Mouse (Mus musculus) myocyte (in vitro differentiated cells): ENCODE measurements around the gene Trak1.

ENCODE experiments used
- MAX ChIP-seq: IDR thresholded peaks from one replicate; pipeline ENCODE4 v1.6.1; 2011; ENCODE audit warnings: low read depth, mild to moderate bottlenecking, control low read depth
- POLR2A ChIP-seq: IDR thresholded peaks from one replicate; pipeline ENCODE4 v1.6.1; 2011; ENCODE audit warnings: low read depth, mild to moderate bottlenecking, control low read depth, moderate library complexity; ENCODE audit not compliant: insufficient read length
- POLR2AphosphoS2 ChIP-seq: IDR thresholded peaks from one replicate; pipeline ENCODE4 v1.6.1; 2011; ENCODE audit warnings: low read depth, control low read depth; ENCODE audit not compliant: insufficient read length
- SRF ChIP-seq: IDR thresholded peaks from one replicate; pipeline ENCODE4 v1.6.1; 2011; ENCODE audit warnings: low read depth; ENCODE audit not compliant: control insufficient read depth, insufficient read length
- USF1 ChIP-seq: IDR thresholded peaks from one replicate; pipeline ENCODE4 v1.6.1; 2011; ENCODE audit warnings: low read depth, mild to moderate bottlenecking, control low read depth, moderate library complexity

DNA sequence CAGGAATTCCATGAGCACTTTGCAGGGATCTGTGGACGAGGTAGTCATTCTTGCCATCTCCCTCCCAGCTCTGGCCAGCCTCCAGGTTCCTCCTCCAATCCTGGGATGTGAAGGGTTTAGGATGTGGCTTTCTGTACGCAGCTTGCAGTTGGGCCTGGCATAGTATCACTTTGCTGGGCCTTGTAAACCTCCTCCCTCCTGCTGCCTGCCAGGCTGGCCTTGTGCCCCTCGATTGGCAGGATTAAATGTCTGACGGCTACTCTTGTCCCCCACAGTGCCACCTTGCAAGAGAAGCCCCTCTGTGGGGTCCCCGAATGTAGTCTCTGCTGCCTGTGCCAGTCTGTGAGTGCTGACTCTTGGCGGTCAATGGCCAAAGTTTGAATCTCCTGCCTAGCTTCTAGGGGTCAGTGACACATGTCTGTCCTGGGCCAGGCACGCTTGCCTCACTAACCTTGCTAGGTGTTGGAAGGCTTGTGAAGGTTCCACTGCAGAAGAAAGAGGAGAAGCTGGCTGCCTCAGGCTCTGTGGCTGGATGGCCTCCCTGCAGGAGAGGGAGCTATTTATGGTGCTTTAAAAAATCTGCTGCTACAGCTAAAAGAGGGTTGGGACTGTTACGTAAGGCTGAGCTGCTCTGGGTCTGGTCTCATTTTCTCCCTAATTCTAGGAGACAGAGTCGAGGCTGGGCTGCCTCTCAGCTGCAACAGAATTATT lies 58.3 kb downstream of the Trak1 start:
- no peak for TF ChIP-seq POLR2A
- no peak for TF ChIP-seq POLR2AphosphoS2
- no peak for TF ChIP-seq SRF
- TF ChIP-seq MAX = no peak
- no peak for TF ChIP-seq USF1
